Comparison of ENCODE assay signal across 39 mouse cellular contexts in the genomic region with DNA sequence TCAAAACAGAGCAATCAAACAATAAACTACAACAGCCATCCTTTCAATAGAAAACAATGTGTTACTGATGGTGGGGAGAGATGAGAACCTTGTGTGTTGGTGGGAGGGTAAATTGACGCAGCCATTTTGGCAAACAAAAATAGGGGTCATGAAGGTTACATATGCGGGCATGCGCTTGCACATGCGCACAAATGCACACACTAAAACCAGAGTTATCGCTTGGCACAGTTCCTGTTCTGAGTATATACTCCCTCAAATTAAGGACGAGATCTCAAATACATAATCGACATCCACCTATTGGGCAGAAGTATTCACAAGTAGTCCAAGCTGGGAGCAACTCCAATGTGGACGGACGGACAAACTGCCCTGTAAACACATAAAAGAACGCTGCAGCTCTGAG. TPM values are rescaled to one million over a fixed set of nuclear protein-coding genes. Genes with fewer than 3 reads are reported as not detected.
"Had no signal": no experiment of that assay in that cellular context is flagged by ENCODE, and none has a peak within 500 bp of the region (broad histone marks: within the 10 kb centered on the region; RNA-seq: fewer than 3 reads in every experiment).

No protein-coding gene starts in this region.

- DNase-seq: cerebellum, adult 18-20 months; cerebellum, adult 2 months; cerebellum, adult 8-10 months; cerebellum, adult 9-10 months; cerebellum, adult 9-11 months; cerebellum, postnatal 10 days; cerebellum, postnatal 14 days; cerebellum, postnatal 25 days; cerebellum, postnatal 36 days; embryo, embryonic 11 days; forebrain, postnatal 0 days; gastrocnemius, adult 2 months; gastrocnemius, postnatal 10 days; gastrocnemius, postnatal 14 days; gastrocnemius, postnatal 25 days; gastrocnemius, postnatal 36 days had no signal

- H3K4me2 ChIP-seq: embryonic facial prominence, embryonic 12.5 days; embryonic facial prominence, embryonic 13.5 days; embryonic facial prominence, embryonic 15.5 days; forebrain, embryonic 12.5 days; forebrain, embryonic 13.5 days; forebrain, embryonic 15.5 days had no signal

- ATAC-seq: forebrain, embryonic 13.5 days; forebrain, embryonic 14.5 days; forebrain, embryonic 15.5 days; forebrain, embryonic 16.5 days; forebrain, postnatal 0 days had no signal

- H3K4me3 ChIP-seq: embryonic facial prominence, embryonic 10.5 days; embryonic facial prominence, embryonic 12.5 days; embryonic facial prominence, embryonic 13.5 days; embryonic facial prominence, embryonic 15.5 days; erythroblast, embryonic 14.5 days; forebrain, embryonic 10.5 days; forebrain, embryonic 12.5 days; forebrain, embryonic 13.5 days; forebrain, embryonic 15.5 days; gastrocnemius, adult 2 months had no signal

- H3K27ac ChIP-seq: embryonic facial prominence, embryonic 10.5 days; embryonic facial prominence, embryonic 12.5 days; embryonic facial prominence, embryonic 13.5 days; embryonic facial prominence, embryonic 15.5 days; forebrain, embryonic 10.5 days; forebrain, embryonic 12.5 days; forebrain, embryonic 13.5 days; forebrain, embryonic 15.5 days; gastrocnemius, adult 2 months had no signal

- H3K27me3 ChIP-seq: embryonic facial prominence, embryonic 13.5 days; embryonic facial prominence, embryonic 15.5 days; forebrain, embryonic 12.5 days; forebrain, embryonic 13.5 days; forebrain, embryonic 15.5 days had no signal

- H3K9ac ChIP-seq: embryonic facial prominence, embryonic 12.5 days; embryonic facial prominence, embryonic 13.5 days; embryonic facial prominence, embryonic 15.5 days; forebrain, embryonic 12.5 days; forebrain, embryonic 13.5 days; forebrain, embryonic 15.5 days; forebrain, postnatal 0 days had no signal

- H3K4me1 ChIP-seq: embryonic facial prominence, embryonic 10.5 days; forebrain, embryonic 10.5 days; forebrain, embryonic 12.5 days; forebrain, embryonic 13.5 days; forebrain, embryonic 15.5 days had no signal

- H3K36me3 ChIP-seq: embryonic facial prominence, embryonic 10.5 days; embryonic facial prominence, embryonic 12.5 days; embryonic facial prominence, embryonic 13.5 days; embryonic facial prominence, embryonic 15.5 days; forebrain, embryonic 10.5 days; forebrain, embryonic 12.5 days; forebrain, embryonic 15.5 days had no signal

- H3K9me3 ChIP-seq: embryonic facial prominence, embryonic 10.5 days; embryonic facial prominence, embryonic 12.5 days; embryonic facial prominence, embryonic 13.5 days; embryonic facial prominence, embryonic 15.5 days; forebrain, embryonic 10.5 days; forebrain, embryonic 12.5 days; forebrain, embryonic 13.5 days; forebrain, embryonic 15.5 days had no signal

RNA-seq across cellular contexts. Expression of a gene that starts 25.4 kb away (rescaled TPM):
- polyA plus RNA-seq: erythroblast, embryonic 14.5 days had no signal

RNA-seq across cellular contexts. Expression of a gene that starts 25.6 kb away (rescaled TPM):
- total RNA-seq: common myeloid progenitor, adult 5-6 weeks; forebrain, postnatal 0 days; gastrocnemius, adult 18-20 months; gastrocnemius, adult 2 months; gastrocnemius, adult 8-10 months; gastrocnemius, postnatal 10 days; gastrocnemius, postnatal 14 days; gastrocnemius, postnatal 25 days; gastrocnemius, postnatal 36 days; gastrocnemius, postnatal 4 days; granulocyte monocyte progenitor cell, adult 5-6 weeks; heart, adult 8-10 months had no signal
- polyA plus RNA-seq: cerebellum, adult 2 months; cortical plate, adult 2 months; embryonic facial prominence, embryonic 10.5 days; embryonic facial prominence, embryonic 11.5 days; embryonic facial prominence, embryonic 12.5 days; embryonic facial prominence, embryonic 13.5 days; embryonic facial prominence, embryonic 14.5 days; embryonic facial prominence, embryonic 15.5 days; erythroblast, embryonic 14.5 days; forebrain, embryonic 10.5 days; forebrain, embryonic 11.5 days; forebrain, embryonic 12.5 days; forebrain, embryonic 13.5 days; forebrain, embryonic 14.5 days; forebrain, embryonic 15.5 days; forebrain, embryonic 16.5 days; forebrain, postnatal 0 days; frontal cortex, adult 2 months had no signal

RNA-seq across cellular contexts. Expression of a gene that starts 30.7 kb away (rescaled TPM):
- total RNA-seq: common myeloid progenitor, adult 5-6 weeks; granulocyte monocyte progenitor cell, adult 5-6 weeks had no signal
- polyA plus RNA-seq: erythroblast, embryonic 14.5 days; forebrain, embryonic 11.5 days had no signal

RNA-seq across cellular contexts. Expression of a gene that starts 41.5 kb away (rescaled TPM):
- total RNA-seq: common myeloid progenitor, adult 5-6 weeks; forebrain, postnatal 0 days; gastrocnemius, adult 18-20 months; gastrocnemius, adult 2 months; gastrocnemius, adult 8-10 months; gastrocnemius, postnatal 10 days; gastrocnemius, postnatal 14 days; gastrocnemius, postnatal 25 days; gastrocnemius, postnatal 36 days; gastrocnemius, postnatal 4 days; granulocyte monocyte progenitor cell, adult 5-6 weeks; heart, adult 8-10 months had no signal
- polyA plus RNA-seq: cerebellum, adult 2 months; cortical plate, adult 2 months; embryonic facial prominence, embryonic 10.5 days; embryonic facial prominence, embryonic 11.5 days; embryonic facial prominence, embryonic 12.5 days; embryonic facial prominence, embryonic 13.5 days; embryonic facial prominence, embryonic 14.5 days; embryonic facial prominence, embryonic 15.5 days; forebrain, embryonic 10.5 days; forebrain, embryonic 11.5 days; forebrain, embryonic 12.5 days; forebrain, embryonic 13.5 days; forebrain, embryonic 14.5 days; forebrain, embryonic 15.5 days; forebrain, embryonic 16.5 days; forebrain, postnatal 0 days; frontal cortex, adult 2 months; gonadal fat pad, adult 2 months had no signal

RNA-seq across cellular contexts. Expression of a gene that starts 54.2 kb away (rescaled TPM):
- total RNA-seq: common myeloid progenitor, adult 5-6 weeks; forebrain, postnatal 0 days; gastrocnemius, adult 18-20 months; gastrocnemius, adult 2 months; gastrocnemius, adult 8-10 months; gastrocnemius, postnatal 10 days; gastrocnemius, postnatal 14 days; gastrocnemius, postnatal 25 days; gastrocnemius, postnatal 36 days; gastrocnemius, postnatal 4 days; granulocyte monocyte progenitor cell, adult 5-6 weeks; heart, adult 8-10 months had no signal
- polyA plus RNA-seq: embryonic facial prominence, embryonic 10.5 days; embryonic facial prominence, embryonic 11.5 days; embryonic facial prominence, embryonic 12.5 days; embryonic facial prominence, embryonic 13.5 days; embryonic facial prominence, embryonic 14.5 days; embryonic facial prominence, embryonic 15.5 days; erythroblast, embryonic 14.5 days; forebrain, embryonic 10.5 days; forebrain, embryonic 11.5 days; forebrain, embryonic 12.5 days; forebrain, embryonic 13.5 days; forebrain, embryonic 14.5 days; forebrain, embryonic 15.5 days; forebrain, embryonic 16.5 days; forebrain, postnatal 0 days had no signal
